Mouse (Mus musculus) olfactory bulb, adult 2 months (tissue): ENCODE measurements around the gene Ms4a4c. TPM values are rescaled to one million over a fixed set of nuclear protein-coding genes. Genes with fewer than 3 reads are reported as not detected.

Experiments
- H3K27ac ChIP-seq: fragments of 200-500 bp; 2 replicates; pipeline ENCODE4 v1.5.1; 2012; ENCODE audit warnings: low read depth, low read length; ENCODE audit not compliant: insufficient read depth
- H3K4me1 ChIP-seq: fragments of 200-500 bp; 2 replicates; pipeline ENCODE4 v1.6.1; 2012; ENCODE audit warnings: low read length; ENCODE audit not compliant: control insufficient read depth, insufficient read depth
- H3K4me3 ChIP-seq: fragments of 200-500 bp; 2 replicates; pipeline ENCODE4 v1.5.1; 2012; ENCODE audit warnings: mild to moderate bottlenecking, low read depth, low read length, moderate library complexity; ENCODE audit not compliant: insufficient read depth
- CTCF ChIP-seq: fragments of 200-500 bp; IDR thresholded peaks from 2 replicates; pipeline ENCODE4 v1.5.1; 2012; ENCODE audit warnings: low read depth, mild to moderate bottlenecking, low read length, moderate library complexity; ENCODE audit not compliant: insufficient read depth
- POLR2A ChIP-seq: fragments of 200-500 bp; IDR thresholded peaks from 2 replicates; pipeline ENCODE4 v1.6.1; 2012; ENCODE audit warnings: mild to moderate bottlenecking, low read depth, low read length, moderate library complexity; ENCODE audit not compliant: insufficient read depth
- WGBS: fragments of 180-500 bp; shearing (Covaris S2); methylation state at CpG from one replicate; pipeline ENCODE4 v1.1.7; 2018; 5-methylcytosine and 5-hydroxymethylcytosine counted together
- polyA plus RNA-seq: library from polyadenylated mRNA; stranded (reverse); fragments of >200 nt; gene quantifications from 2 replicates; pipeline ENCODE4 v1.2.4, GENCODE M21; 2012; ENCODE audit warnings: low replicate concordance; ENCODE audit not compliant: missing spikeins, insufficient read depth, insufficient read length

Ms4a4c gene
- polyA plus RNA-seq = not detected in 2 replicates

GRCm38 (mm10) chr19:11404527-11404926, at the start of gene Ms4a4c:
Gene Ms4a4c, plus strand, starts transcription at chr19:11404770.
- no peaks in the 10 kb centered on the region for H3K4me1 ChIP-seq
- WGBS = 85% methylated on average over 3 of the region's 3 CpGs
- no peak within 1 kb of the TSS for H3K4me3 ChIP-seq
- no peak for TF ChIP-seq CTCF
- TF ChIP-seq POLR2A = no peak
- no peak within 1 kb of the TSS for H3K27ac ChIP-seq

GRCm38 (mm10) chr19:11355730-11356129, 48.8 kb upstream of the Ms4a4c start:
- H3K4me3 ChIP-seq = no peak overlapping the region
- no peak for TF ChIP-seq POLR2A
- no peak for TF ChIP-seq CTCF
- no peaks in the 10 kb centered on the region for H3K4me1 ChIP-seq
- H3K27ac ChIP-seq = no peak overlapping the region
- WGBS = 85% methylated on average over 7 of the region's 7 CpGs

GRCm38 (mm10) chr19:11360106-11360505, 44.5 kb upstream of the Ms4a4c start:
- H3K27ac ChIP-seq = no peak overlapping the region
- no peaks in the 10 kb centered on the region for H3K4me1 ChIP-seq
- TF ChIP-seq POLR2A = no peak
- TF ChIP-seq CTCF = no peak
- 63% methylated on average over 3 of the region's 3 CpGs for WGBS
- no peak overlapping the region for H3K4me3 ChIP-seq

GRCm38 (mm10) chr19:11362002-11362401, 42.6 kb upstream of the Ms4a4c start:
- Histone ChIP-seq H3K4me3 (no peak overlapping the region), H3K4me1 (no peaks in the 10 kb centered on the region), H3K27ac (no peak overlapping the region)
- TF ChIP-seq POLR2A (no peak), CTCF (no peak)

GRCm38 (mm10) chr19:11368310-11368709, 36.3 kb upstream of the Ms4a4c start:
- Histone ChIP-seq H3K4me1 (no peaks in the 10 kb centered on the region), H3K4me3 (no peak overlapping the region), H3K27ac (no peak overlapping the region)
- WGBS = 81% methylated on average over 3 of the region's 3 CpGs
- TF ChIP-seq CTCF = no peak
- no peak for TF ChIP-seq POLR2A

- TF ChIP-seq POLR2A (no peak), CTCF (no peak)
- Histone ChIP-seq H3K27ac (no peak overlapping the region), H3K4me3 (no peak overlapping the region), H3K4me1 (no peaks in the 10 kb centered on the region)
These were observed 33.4 kb upstream of the Ms4a4c start for GRCm38 (mm10) chr19:11371181-11371580.

GRCm38 (mm10) chr19:11375273-11375672, 29.3 kb upstream of the Ms4a4c start, which contains the start of gene Ms4a4a:
Gene Ms4a4a, plus strand, starts transcription at chr19:11375523.
- Histone ChIP-seq H3K4me3 (no peak within 1 kb of the TSS), H3K4me1 (no peaks in the 10 kb centered on the region), H3K27ac (no peak within 1 kb of the TSS)
- no peak for TF ChIP-seq POLR2A
- TF ChIP-seq CTCF = no peak
- WGBS = 82% methylated on average over 2 of the region's 2 CpGs

GRCm38 (mm10) chr19:11376399-11376798, 28.2 kb upstream of the Ms4a4c start:
- H3K4me1 ChIP-seq = no peaks in the 10 kb centered on the region
- no peak overlapping the region for H3K27ac ChIP-seq
- no peak overlapping the region for H3K4me3 ChIP-seq
- 82% methylated on average over 2 of the region's 2 CpGs for WGBS
- TF ChIP-seq POLR2A (no peak), CTCF (no peak)

- Histone ChIP-seq H3K4me3 (no peak overlapping the region), H3K4me1 (no peaks in the 10 kb centered on the region), H3K27ac (no peak overlapping the region)
- 81% methylated on average over 2 of the region's 2 CpGs for WGBS
- no peak for TF ChIP-seq POLR2A
- no peak for TF ChIP-seq CTCF
These were observed 17.5 kb upstream of the Ms4a4c start for GRCm38 (mm10) chr19:11387109-11387508.

- H3K27ac ChIP-seq = no peak overlapping the region
- H3K4me1 ChIP-seq = no peaks in the 10 kb centered on the region
- TF ChIP-seq POLR2A (no peak), CTCF (no peak)
- WGBS = 81% methylated on average over 4 of the region's 4 CpGs
- H3K4me3 ChIP-seq = no peak overlapping the region
These were observed 16.9 kb upstream of the Ms4a4c start for GRCm38 (mm10) chr19:11387685-11388084.
